Mouse (Mus musculus) retina, postnatal 1 day (tissue): ENCODE results near the gene Mri1.

Experiments used
- DNase-seq: peaks from one replicate; pipeline ENCODE4 v3.0.0-alpha.2; 2012

Mri1 gene

DNA sequence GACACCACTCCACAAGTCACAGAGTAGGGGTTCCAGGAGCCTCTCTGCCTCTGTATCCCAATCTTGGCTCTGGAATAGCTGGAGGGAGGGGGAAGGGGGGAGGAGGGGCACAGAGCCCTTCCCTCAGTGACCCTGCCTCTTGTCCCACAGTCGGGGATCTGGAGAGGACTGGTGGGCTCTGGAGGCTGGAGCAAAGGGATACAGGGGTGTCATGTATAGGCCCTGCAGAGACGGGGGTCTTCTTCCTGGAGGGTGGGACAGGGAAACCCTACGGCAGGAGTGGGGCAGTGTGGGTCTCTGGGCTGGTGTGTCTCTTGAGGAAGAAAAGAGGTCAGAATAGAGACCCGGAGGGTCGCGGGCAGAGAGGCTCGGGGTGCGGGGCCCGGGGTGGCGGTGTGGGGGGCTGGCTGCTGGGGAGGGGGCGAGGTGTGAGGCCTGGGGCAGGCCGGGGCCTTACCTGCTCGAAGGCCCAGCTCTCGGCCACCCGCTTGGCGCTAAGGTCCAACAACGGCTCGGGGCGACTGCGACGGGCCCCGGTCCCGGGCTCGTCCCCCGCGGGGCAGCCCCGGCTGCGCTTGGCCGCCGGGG lies 20.6 kb downstream of the Mri1 start:
- DNase-seq, result peak; percentile 24

- no peak for DNase-seq
Observed at GRCm38 (mm10) chr8:84235746-84236409, 21.2 kb downstream of the Mri1 start.

GRCm38 (mm10) chr8:84233055-84233454 lies 24.1 kb downstream of the Mri1 start:
- DNase-seq, result no peak

DNA sequence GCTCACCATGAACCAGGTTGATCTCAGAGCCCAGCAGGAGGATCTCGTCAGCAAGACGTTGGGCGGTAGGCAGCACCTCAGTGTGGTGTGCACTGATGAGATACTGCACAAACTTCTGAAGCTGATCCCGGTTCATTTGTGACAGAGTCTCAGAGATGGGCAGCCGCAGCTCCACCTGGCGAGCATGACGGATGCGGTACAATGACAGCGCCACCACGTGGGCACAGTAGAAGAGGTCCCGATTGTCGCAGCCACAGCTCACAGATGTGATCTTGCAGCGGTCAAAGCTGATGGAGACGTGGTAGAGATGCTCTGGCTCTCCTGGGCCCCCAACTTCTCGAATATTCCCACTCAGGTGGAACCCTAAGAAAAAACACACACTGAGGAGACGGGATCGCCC lies 26.4 kb downstream of the Mri1 start:
- peak; percentile 12 for DNase-seq

- DNase-seq, result no peak
Observed at GRCm38 (mm10) chr8:84223322-84224029, 33.6 kb downstream of the Mri1 start.

DNA sequence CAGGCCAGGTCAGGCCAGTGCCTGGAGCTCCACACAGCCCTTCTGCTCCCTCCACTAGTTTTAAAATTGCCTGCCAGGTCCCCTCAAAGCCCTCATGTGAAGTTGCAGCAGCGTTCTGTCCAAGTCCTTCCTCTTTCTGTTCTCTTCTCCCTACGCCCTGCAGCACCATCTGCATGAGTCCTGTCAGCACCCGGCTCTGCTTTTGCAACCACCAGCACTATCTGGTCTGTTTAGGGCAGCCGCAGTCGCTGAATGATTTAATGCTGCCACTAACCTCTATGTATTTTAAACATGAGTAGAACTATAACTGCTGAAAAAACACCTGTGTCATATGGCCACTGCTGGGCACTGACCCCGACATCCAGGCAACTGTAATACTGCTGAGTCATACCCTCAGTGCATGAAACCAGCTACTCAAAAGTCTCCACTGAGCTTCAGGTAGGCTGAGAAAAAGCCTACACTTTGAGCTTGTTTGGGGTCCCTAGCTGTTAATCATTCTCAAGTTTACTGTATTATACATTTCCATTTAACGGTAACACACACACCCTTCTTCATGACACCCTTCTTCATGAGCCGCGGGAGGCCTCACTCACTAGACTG lies 34.5 kb downstream of the Mri1 start:
- no peak for DNase-seq

- no peak for DNase-seq
Observed at GRCm38 (mm10) chr8:84220105-84220504, 37.0 kb downstream of the Mri1 start.

GRCm38 (mm10) chr8:84218143-84218542 lies 39.0 kb downstream of the Mri1 start:
- DNase-seq, result no peak

DNA sequence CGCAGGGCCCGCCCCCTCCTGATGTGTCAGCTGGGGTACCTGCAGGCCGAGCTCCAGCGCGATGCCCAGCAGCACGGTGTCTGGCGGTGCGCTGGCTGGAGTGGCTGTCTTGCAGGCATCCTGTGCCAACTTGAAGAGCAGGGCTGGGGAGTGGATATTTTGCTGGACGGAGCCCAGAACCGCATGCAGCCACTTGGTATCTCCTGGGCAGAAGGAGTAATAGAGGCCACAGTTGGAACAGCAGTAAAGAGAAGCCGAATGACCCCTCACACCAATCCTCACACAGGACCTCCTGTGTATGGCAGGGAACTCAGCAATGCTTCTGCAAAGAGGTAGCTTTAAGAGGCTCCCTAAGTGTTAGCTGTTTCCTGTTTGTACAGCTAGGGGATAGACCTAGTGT lies 39.9 kb downstream of the Mri1 start:
- no peak for DNase-seq

DNA sequence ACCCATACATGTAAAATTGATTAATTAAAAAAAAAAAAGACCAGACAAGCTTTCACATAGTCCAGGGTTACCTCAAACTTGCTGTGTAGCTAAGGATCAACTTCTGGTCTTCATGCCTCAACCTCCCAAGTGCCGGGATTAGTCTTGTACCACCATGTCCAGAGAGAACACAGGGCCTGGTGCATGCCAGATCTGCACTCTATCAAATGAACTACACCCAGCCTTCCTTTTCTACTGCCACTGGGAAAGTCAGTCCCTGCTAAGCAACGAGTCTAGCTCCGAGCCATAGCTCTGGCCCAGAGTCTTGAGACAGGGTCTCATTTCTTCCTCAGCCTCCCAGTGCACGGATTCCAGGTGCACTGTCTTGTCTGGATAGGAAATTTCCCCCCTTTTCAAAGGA lies 43.8 kb downstream of the Mri1 start:
- no peak for DNase-seq

- no peak for DNase-seq
Observed at GRCm38 (mm10) chr8:84211881-84212563, 45.1 kb downstream of the Mri1 start.

DNA sequence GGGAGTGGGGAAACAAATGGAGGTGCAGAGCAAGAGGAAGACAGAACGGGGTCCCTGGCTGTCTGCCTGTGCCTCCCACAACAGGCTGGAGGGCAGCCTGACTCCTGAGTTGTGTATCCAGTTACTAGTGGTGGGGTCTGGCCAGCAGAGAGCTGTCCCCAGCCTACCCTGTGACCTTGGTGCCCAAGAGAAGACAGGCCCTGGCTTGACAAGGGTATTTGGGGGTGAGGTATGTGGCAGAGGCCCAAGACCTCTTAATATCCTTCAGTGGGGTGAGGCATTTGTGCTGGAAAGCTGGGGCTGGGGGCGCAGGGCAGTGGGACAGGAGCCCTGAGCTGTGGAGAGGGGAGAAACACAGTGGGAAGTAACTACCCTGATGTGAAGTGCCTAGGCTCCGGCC lies 45.9 kb downstream of the Mri1 start:
- DNase-seq, result no peak

DNA sequence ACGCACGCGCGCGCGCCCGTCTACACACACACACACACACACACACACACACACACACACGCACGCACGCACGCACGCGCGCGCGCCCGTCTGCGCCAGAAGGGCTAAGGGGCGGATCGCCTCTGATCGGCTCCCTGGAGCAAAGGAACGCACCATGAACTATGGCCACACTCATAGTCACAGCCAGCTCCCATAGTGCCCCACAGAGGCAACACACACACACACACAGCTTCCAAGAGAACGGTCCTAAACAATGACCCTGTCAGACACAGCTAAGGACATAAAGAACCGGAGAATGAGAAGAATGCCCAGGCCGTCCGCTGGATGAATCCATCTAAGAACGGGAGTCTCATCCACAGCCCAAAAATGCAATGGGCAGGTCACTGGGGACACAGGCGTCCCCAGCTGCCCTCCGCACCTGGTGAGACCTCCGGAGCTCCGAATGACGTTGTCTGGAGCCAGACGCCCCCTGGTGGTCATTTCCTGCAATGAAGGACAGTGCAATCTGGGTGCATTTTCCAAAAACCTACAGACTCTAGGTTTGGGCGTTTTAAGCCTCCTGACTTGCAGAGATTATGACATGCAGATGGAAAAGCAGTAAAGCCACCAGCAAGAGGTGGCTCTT lies 46.8 kb downstream of the Mri1 start:
- peak; percentile 85 for DNase-seq

GRCm38 (mm10) chr8:84208381-84209380 lies 48.4 kb downstream of the Mri1 start:
- peak; percentile 66 for DNase-seq

GRCm38 (mm10) chr8:84207811-84208210 lies 49.3 kb downstream of the Mri1 start:
- peak; percentile 64 for DNase-seq

DNA sequence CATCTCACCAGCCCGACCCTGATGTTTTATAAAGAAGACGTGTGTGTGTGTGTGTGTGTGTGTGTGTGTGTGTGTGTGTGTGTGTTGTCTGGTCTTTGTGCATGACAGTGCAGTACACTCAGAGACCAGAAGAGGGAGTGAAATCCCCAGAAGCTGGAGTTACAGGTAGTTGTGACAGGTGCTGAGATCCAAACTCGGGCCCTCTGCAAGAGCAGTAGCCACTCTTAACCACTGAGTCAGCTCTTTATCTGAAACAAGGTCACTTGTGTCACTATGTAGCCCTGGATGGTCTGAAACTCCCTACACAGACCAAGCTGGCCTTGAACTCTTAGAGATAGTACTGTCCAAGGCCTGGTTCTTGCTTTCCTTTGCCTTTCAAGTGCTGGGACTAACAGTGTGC lies 50.5 kb downstream of the Mri1 start:
- DNase-seq, result no peak

- DNase-seq, result no peak
Observed at GRCm38 (mm10) chr8:84205073-84205472, 52.1 kb downstream of the Mri1 start.

GRCm38 (mm10) chr8:84203975-84204772 lies 53.0 kb downstream of the Mri1 start:
- DNase-seq, result no peak

DNA sequence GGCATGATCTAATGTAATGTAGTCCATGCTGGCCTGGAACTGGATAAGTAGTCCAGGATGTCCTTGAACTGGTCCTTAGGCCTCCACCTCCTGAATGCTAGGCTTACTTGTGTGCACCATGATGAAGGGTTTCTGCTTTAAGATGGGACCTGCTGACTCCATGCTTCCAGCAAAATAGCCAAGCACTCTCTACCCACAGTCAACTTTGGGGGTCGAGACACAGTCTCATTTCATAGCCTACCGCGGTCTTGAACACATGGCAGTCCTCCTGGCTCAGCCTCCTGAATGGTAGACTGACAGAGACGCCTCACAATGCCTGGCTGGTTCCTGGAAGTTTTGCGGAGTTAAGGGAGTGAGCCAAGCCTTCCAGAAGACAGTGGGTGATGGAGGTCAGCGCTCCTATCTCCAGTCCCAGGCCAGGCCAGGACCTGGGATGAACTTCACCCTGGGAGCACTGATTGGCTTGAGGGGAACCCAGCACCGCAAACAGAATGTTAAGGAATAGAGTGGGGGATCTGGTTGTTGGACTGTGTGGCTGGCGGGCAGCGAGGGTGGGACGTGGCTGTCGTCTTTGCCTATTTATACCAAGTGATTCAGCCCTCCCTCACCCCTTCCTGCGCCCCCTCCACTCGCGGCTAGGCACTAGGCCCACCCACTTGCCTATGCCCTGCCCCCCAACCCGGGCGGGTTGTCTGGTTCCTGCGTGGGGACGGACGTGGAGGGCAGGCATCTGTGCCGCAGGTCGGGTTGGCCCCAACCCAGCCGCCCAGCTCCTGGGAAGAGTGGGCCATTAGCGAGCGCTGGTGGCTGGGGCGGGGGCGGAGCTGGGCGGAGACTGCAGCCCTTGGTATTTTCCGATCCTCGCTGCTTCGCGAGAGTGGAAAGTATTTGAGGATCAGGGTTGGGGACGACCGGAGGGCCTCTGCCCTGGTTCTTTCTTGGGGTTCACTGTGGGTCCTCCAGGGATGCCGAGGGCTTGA lies 53.9 kb downstream of the Mri1 start:
- DNase-seq, result peak; percentile 80
